Mouse (Mus musculus) thymus, adult 2 months (tissue): ENCODE data around the gene Scamp2. TPM values are rescaled to one million over a fixed set of nuclear protein-coding genes. Genes with fewer than 3 reads are reported as not detected.

ENCODE experiments used
- DNase-seq: peaks from one replicate; pipeline ENCODE4 v3.0.0; 2021
- H3K27ac ChIP-seq: fragments of 200-500 bp; 2 replicates; pipeline ENCODE4 v1.5.1; 2012; ENCODE audit warnings: low read length, control low read depth; ENCODE audit not compliant: control insufficient read depth, insufficient read depth
- H3K27me3 ChIP-seq: fragments of 200-500 bp; 2 replicates; pipeline ENCODE4 v1.6.1; 2012; ENCODE audit warnings: mild to moderate bottlenecking, low read length, moderate library complexity, mixed read lengths; ENCODE audit not compliant: control insufficient read depth, insufficient read depth
- H3K36me3 ChIP-seq: fragments of 200-500 bp; 2 replicates; pipeline ENCODE4 v1.6.1; 2012; ENCODE audit warnings: mild to moderate bottlenecking, low read length, moderate library complexity; ENCODE audit not compliant: control insufficient read depth, insufficient read depth
- H3K4me1 ChIP-seq: fragments of 200-500 bp; replicated peaks from 2 replicates; pipeline ENCODE4 v1.6.1; 2012; ENCODE audit warnings: low read length; ENCODE audit not compliant: control insufficient read depth, insufficient read depth
- H3K4me3 ChIP-seq: fragments of 200-500 bp; 2 replicates; pipeline ENCODE4 v1.5.1; 2012; ENCODE audit warnings: mild to moderate bottlenecking, low read length, control low read depth, moderate library complexity; ENCODE audit not compliant: control insufficient read depth, insufficient read depth
- CTCF ChIP-seq: fragments of 200-500 bp; IDR thresholded peaks from 2 replicates; pipeline ENCODE4 v1.5.1; 2012; ENCODE audit warnings: mild to moderate bottlenecking, control low read depth, low read length, moderate library complexity, borderline replicate concordance; ENCODE audit not compliant: control insufficient read depth, poor library complexity, insufficient read depth; ENCODE audit errors: extremely low read depth
- POLR2A ChIP-seq: fragments of 200-500 bp; IDR thresholded peaks from 2 replicates; pipeline ENCODE4 v1.6.1; 2012; ENCODE audit warnings: mild to moderate bottlenecking, low read length, control low read depth, moderate library complexity; ENCODE audit not compliant: control insufficient read depth, poor library complexity, insufficient read depth; ENCODE audit errors: extremely low read depth
- WGBS: fragments of 180-500 bp; shearing (Covaris S2); methylation state at CpG from one replicate; pipeline ENCODE4 v1.1.7; 2018; 5-methylcytosine and 5-hydroxymethylcytosine counted together
- polyA plus RNA-seq: library from polyadenylated mRNA; depleted of rRNA; stranded (reverse); fragments of >200 nt; gene quantifications from 2 replicates; pipeline ENCODE4 v1.2.3, GENCODE M21; 2012

Scamp2 gene
- polyA plus RNA-seq, 1 experiment = 134 TPM

- no peak for TF ChIP-seq POLR2A
- TF ChIP-seq CTCF = no peak
- H3K27ac ChIP-seq = no peak overlapping the region
- H3K4me3 ChIP-seq = no peak overlapping the region
- no peak for DNase-seq
- no peaks in the 10 kb centered on the region for H3K27me3 ChIP-seq
- peaks cover 9% of the 10 kb centered on the region for H3K4me1 ChIP-seq
- no peaks in the 10 kb centered on the region for H3K36me3 ChIP-seq
- WGBS = 56% methylated on average over 1 of the region's 1 CpGs
These were observed 37.0 kb upstream of the Scamp2 start for GRCm38 (mm10) chr9:57523754-57524153.

- DNase-seq = no peak
- TF ChIP-seq POLR2A (no peak), CTCF (no peak)
- H3K27ac ChIP-seq = no peak overlapping the region
- H3K27me3 ChIP-seq = no peaks in the 10 kb centered on the region
- H3K4me1 ChIP-seq = peaks cover 9% of the 10 kb centered on the region
- no peak overlapping the region for H3K4me3 ChIP-seq
- peaks cover 3% of the 10 kb centered on the region; the same call in 1 of the 2 replicates for H3K36me3 ChIP-seq
These were observed 36.3 kb upstream of the Scamp2 start for GRCm38 (mm10) chr9:57524439-57524838.

GRCm38 (mm10) chr9:57525516-57525915, 35.2 kb upstream of the Scamp2 start:
- Histone ChIP-seq H3K4me3 (no peak overlapping the region), H3K36me3 (peaks cover 4% of the 10 kb centered on the region; the same call in 1 of the 2 replicates), H3K4me1 (peaks cover 9% of the 10 kb centered on the region), H3K27me3 (no peaks in the 10 kb centered on the region), H3K27ac (no peak overlapping the region)
- 56% methylated on average over 2 of the region's 2 CpGs for WGBS
- TF ChIP-seq POLR2A (no peak), CTCF (no peak)
- DNase-seq = no peak

GRCm38 (mm10) chr9:57526435-57526834, 34.3 kb upstream of the Scamp2 start:
- H3K4me1 ChIP-seq = peaks cover 9% of the 10 kb centered on the region
- TF ChIP-seq POLR2A = no peak
- no peak for TF ChIP-seq CTCF
- peaks cover 9% of the 10 kb centered on the region for H3K36me3 ChIP-seq
- H3K27me3 ChIP-seq = no peaks in the 10 kb centered on the region
- no peak for DNase-seq
- H3K4me3 ChIP-seq = no peak overlapping the region
- H3K27ac ChIP-seq = no peak overlapping the region

- H3K36me3 ChIP-seq = peaks cover 26% of the 10 kb centered on the region
- H3K4me3 ChIP-seq = no peak overlapping the region
- H3K27me3 ChIP-seq = no peaks in the 10 kb centered on the region
- peaks cover 4% of the 10 kb centered on the region for H3K4me1 ChIP-seq
- 97% methylated on average over 1 of the region's 1 CpGs for WGBS
- H3K27ac ChIP-seq = no peak overlapping the region
- TF ChIP-seq POLR2A (no peak), CTCF (no peak)
- no peak for DNase-seq
These were observed 28.8 kb upstream of the Scamp2 start for GRCm38 (mm10) chr9:57531946-57532345.

- Histone ChIP-seq H3K4me1 (peaks cover 10% of the 10 kb centered on the region), H3K27me3 (no peaks in the 10 kb centered on the region), H3K27ac (no peak overlapping the region), H3K4me3 (no peak overlapping the region), H3K36me3 (peaks cover 17% of the 10 kb centered on the region)
- TF ChIP-seq CTCF (no peak), POLR2A (no peak)
- DNase-seq = no peak
- 90% methylated on average over 5 of the region's 5 CpGs for WGBS
These were observed 24.4 kb upstream of the Scamp2 start for GRCm38 (mm10) chr9:57536362-57536761.

GRCm38 (mm10) chr9:57537044-57537727, 23.6 kb upstream of the Scamp2 start, which contains the start of gene Fam219b:
TSS of gene Fam219b (plus strand) at chr9:57537528.
- Histone ChIP-seq H3K36me3 (peaks cover 10% of the 10 kb centered on the region), H3K27me3 (no peaks in the 10 kb centered on the region), H3K27ac (peak within 1 kb of the TSS; percentile 8; the same call in 1 of the 2 replicates), H3K4me3 (peak within 1 kb of the TSS; percentile 92), H3K4me1 (peaks cover 10% of the 10 kb centered on the region)
- 2% methylated on average over 45 of the region's 45 CpGs for WGBS
- DNase-seq = peak; percentile 86
- no peak; the same call in 1 of the 2 replicates for TF ChIP-seq POLR2A
- no peak for TF ChIP-seq CTCF
